Mouse (Mus musculus): Measurements from ENCODE around the gene Nsun6. TPM values are rescaled to one million over a fixed set of nuclear protein-coding genes. Genes with fewer than 3 reads are reported as not detected.

The Nsun6 gene
- polyA plus RNA-seq, 1 experiment = 2.5 TPM

DNA sequence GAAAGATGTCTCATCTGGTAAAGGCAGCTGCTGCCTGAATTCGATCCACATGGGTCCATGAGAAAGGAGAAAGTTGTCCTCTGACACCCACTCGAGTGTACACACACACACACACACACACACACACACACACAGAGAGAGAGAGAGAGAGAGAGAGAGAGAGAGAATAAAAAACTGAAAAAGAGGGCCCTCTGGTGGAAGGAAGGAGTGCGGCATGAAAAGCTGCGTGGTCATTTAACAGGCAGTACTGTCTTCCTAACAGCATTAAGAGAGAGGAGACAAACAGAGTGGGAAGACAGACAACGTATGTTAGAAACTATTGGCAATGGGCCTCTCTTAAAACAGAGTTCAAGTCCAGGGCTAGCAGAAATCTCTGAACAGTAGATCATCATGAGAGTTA lies 14.5 kb downstream of the Nsun6 start:
- Histone ChIP-seq H3K4me3 (ENCODE audit: insufficient read depth, low read depth, low read length) (no peak overlapping the region), H3K27ac (replicated peaks; ENCODE audit: low read depth, low read length) (no peak overlapping the region), H3K4me1 (ENCODE audit: control insufficient read depth, insufficient read depth, insufficient read length, low read length) (no peaks in the 10 kb centered on the region)

- H3K4me3 ChIP-seq (ENCODE audit: insufficient read depth, low read depth, low read length) = no peak overlapping the region
- H3K27ac ChIP-seq (replicated peaks; ENCODE audit: low read depth, low read length) = peak overlapping the region; percentile 77
- H3K4me1 ChIP-seq (ENCODE audit: control insufficient read depth, insufficient read depth, insufficient read length, low read length) = no peaks in the 10 kb centered on the region
Measured at GRCm38 (mm10) chr2:15038705-15039104, 16.2 kb downstream of the Nsun6 start.

GRCm38 (mm10) chr2:15027816-15028215 lies 27.1 kb downstream of the Nsun6 start:
- Histone ChIP-seq H3K4me3 (ENCODE audit: insufficient read depth, low read depth, low read length) (no peak overlapping the region), H3K4me1 (ENCODE audit: control insufficient read depth, insufficient read depth, insufficient read length, low read length) (no peaks in the 10 kb centered on the region), H3K27ac (replicated peaks; ENCODE audit: low read depth, low read length) (no peak overlapping the region)

- no peaks in the 10 kb centered on the region for H3K4me1 ChIP-seq (ENCODE audit: control insufficient read depth, insufficient read depth, insufficient read length, low read length)
- H3K27ac ChIP-seq (replicated peaks; ENCODE audit: low read depth, low read length) = no peak overlapping the region
- no peak overlapping the region for H3K4me3 ChIP-seq (ENCODE audit: insufficient read depth, low read depth, low read length)
Measured at GRCm38 (mm10) chr2:15026817-15027216, 28.1 kb downstream of the Nsun6 start.

- Histone ChIP-seq H3K27ac (replicated peaks; ENCODE audit: low read depth, low read length) (no peak overlapping the region), H3K4me1 (ENCODE audit: control insufficient read depth, insufficient read depth, insufficient read length, low read length) (no peaks in the 10 kb centered on the region), H3K4me3 (ENCODE audit: insufficient read depth, low read depth, low read length) (no peak overlapping the region)
Measured at GRCm38 (mm10) chr2:15008072-15008471, 46.8 kb downstream of the Nsun6 start.

GRCm38 (mm10) chr2:15007531-15007930 lies 47.3 kb downstream of the Nsun6 start:
- no peak overlapping the region for H3K27ac ChIP-seq (replicated peaks; ENCODE audit: low read depth, low read length)
- no peaks in the 10 kb centered on the region for H3K4me1 ChIP-seq (ENCODE audit: control insufficient read depth, insufficient read depth, insufficient read length, low read length)
- H3K4me3 ChIP-seq (ENCODE audit: insufficient read depth, low read depth, low read length) = no peak overlapping the region

DNA sequence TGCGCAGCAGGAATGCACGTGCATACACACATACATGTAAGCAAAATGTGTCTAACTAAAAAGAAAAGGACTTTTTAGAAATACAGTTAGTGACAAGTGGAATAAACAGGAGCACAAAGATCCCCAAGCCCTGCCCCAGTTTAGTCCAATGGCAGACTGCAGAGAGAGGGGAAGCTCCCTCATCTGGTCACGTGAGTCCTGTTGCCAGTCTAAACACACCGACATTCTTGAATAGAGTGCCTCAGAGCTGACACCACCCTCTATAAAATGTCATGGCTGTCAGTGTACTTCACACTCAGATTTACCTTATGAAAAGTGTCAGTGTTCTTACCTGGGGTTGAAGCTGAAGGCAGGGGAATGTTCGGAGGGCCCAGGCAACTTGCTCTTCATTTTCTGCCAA lies 57.0 kb downstream of the Nsun6 start:
- H3K4me1 ChIP-seq (ENCODE audit: control insufficient read depth, insufficient read depth, insufficient read length, low read length) = no peaks in the 10 kb centered on the region
- no peak overlapping the region for H3K27ac ChIP-seq (replicated peaks; ENCODE audit: low read depth, low read length)
- H3K4me3 ChIP-seq (ENCODE audit: insufficient read depth, low read depth, low read length) = no peak overlapping the region

DNA sequence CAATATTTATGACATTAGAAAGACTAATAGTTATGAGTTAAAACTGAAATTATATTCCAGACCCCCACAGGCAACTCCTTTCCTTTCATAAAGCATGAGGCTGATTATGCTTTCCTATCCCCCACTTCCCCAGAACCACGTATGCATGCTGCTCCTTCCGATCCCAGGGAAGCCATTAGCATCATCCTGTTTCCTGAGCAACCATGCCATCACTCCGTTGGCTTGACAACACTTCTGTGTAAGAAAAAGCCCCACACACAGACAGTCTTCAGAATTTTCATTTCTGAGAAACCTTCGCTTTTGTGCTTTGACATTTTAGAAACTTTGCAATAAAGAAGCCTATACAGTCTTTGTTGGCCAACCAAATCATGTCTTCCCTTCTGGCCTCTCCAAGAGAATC lies 58.8 kb downstream of the Nsun6 start:
- Histone ChIP-seq H3K4me1 (ENCODE audit: control insufficient read depth, insufficient read depth, insufficient read length, low read length) (no peaks in the 10 kb centered on the region), H3K4me3 (ENCODE audit: insufficient read depth, low read depth, low read length) (no peak overlapping the region), H3K27ac (replicated peaks; ENCODE audit: low read depth, low read length) (no peak overlapping the region)

DNA sequence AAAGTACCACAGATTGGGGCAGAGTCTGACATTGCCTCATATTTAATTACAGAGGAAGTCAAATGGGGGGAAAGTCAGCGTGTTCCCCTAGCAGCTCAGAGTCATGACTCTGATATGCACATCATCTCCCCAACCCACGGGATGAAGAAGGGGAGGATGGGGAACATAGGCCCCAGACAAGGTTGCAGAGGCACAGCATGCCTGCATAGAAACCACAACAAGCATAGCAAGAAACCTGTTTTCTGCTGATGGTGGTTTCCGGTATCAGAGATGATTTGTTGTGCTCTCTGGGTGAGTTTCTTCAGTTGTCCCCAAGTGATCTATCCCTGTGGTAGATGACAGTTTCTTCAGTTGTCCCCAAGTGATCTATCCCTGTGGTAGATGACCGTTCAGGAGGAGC lies 62.3 kb downstream of the Nsun6 start:
- H3K4me1 ChIP-seq (ENCODE audit: control insufficient read depth, insufficient read depth, insufficient read length, low read length) = no peaks in the 10 kb centered on the region
- H3K4me3 ChIP-seq (ENCODE audit: insufficient read depth, low read depth, low read length) = no peak overlapping the region
- no peak overlapping the region for H3K27ac ChIP-seq (replicated peaks; ENCODE audit: low read depth, low read length)

DNA sequence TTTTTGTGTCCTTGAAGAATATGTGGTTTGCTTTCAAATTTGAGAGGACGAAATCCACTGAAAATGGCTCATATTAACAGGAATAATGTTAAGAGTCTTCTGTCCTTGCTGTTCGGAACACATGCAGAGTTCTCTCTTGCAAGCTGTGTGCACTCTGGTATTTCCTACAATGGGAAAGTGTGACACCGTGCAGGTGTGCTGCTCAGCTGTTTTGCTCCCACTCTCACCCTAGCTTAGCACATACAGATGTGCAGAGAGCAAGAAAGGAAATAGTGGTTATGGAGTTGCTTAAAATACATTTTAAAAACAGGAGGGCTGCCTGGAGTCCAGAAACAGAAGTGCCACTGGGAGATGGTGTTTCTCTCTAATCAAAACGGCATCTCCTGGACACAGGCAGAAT lies 65.5 kb downstream of the Nsun6 start:
- no peak overlapping the region for H3K4me3 ChIP-seq (ENCODE audit: insufficient read depth, low read depth, low read length)
- no peaks in the 10 kb centered on the region for H3K4me1 ChIP-seq (ENCODE audit: control insufficient read depth, insufficient read depth, insufficient read length, low read length)
- no peak overlapping the region for H3K27ac ChIP-seq (replicated peaks; ENCODE audit: low read depth, low read length)

- H3K4me1 ChIP-seq (ENCODE audit: control insufficient read depth, insufficient read depth, insufficient read length, low read length) = no peaks in the 10 kb centered on the region
- H3K27ac ChIP-seq (replicated peaks; ENCODE audit: low read depth, low read length) = no peak overlapping the region
Measured at GRCm38 (mm10) chr2:14988451-14988850, 66.4 kb downstream of the Nsun6 start.

DNA sequence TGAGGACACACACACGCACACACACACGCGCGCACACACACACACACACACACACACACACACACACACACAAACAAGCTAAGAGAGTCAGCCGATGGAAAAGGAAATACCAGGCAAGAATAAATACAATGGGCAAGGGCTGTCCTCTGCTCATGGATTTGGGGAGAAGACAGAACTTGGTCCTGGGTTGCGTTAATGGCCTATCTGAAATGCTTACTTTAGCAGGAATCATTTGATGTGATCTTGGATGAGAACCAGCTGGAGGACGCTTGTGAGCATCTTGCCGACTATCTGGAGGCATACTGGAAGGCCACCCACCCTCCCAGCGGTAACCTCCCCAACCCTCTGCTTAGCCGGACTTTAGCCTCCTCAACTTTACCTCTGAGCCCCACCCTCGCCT lies 70.8 kb downstream of the Nsun6 start:
- Histone ChIP-seq H3K4me1 (ENCODE audit: control insufficient read depth, insufficient read depth, insufficient read length, low read length) (no peaks in the 10 kb centered on the region), H3K27ac (replicated peaks; ENCODE audit: low read depth, low read length) (no peak overlapping the region), H3K4me3 (ENCODE audit: insufficient read depth, low read depth, low read length) (no peak overlapping the region)

More at GRCm38 (mm10) chr2:14988451-14988850, 66.4 kb downstream of the Nsun6 start:
- H3K4me3 ChIP-seq (ENCODE audit: insufficient read depth, low read depth, low read length) = no peak overlapping the region

DNA sequence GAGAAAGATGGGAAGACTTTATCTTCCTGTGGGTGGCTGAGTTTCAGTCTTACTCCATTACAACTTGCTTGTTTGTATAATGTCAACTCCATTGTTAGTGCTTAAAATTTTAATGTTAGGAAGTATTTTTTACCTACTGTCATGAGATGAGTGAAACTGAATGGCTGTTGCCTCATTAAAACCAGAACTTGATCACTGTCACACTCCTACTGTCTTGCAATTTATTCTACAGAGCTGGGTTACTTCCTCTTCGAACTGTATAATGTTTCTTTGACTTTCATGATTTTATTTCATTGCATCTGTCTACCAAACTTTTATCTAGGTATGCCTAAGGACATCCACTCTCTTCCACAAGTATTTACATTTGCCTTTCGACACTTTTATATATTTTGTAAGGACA lies 93.4 kb downstream of the Nsun6 start:
- no peak overlapping the region for H3K4me3 ChIP-seq (ENCODE audit: insufficient read depth, low read depth, low read length)
- no peaks in the 10 kb centered on the region for H3K4me1 ChIP-seq (ENCODE audit: control insufficient read depth, insufficient read depth, insufficient read length, low read length)
- H3K27ac ChIP-seq (replicated peaks; ENCODE audit: low read depth, low read length) = no peak overlapping the region

DNA sequence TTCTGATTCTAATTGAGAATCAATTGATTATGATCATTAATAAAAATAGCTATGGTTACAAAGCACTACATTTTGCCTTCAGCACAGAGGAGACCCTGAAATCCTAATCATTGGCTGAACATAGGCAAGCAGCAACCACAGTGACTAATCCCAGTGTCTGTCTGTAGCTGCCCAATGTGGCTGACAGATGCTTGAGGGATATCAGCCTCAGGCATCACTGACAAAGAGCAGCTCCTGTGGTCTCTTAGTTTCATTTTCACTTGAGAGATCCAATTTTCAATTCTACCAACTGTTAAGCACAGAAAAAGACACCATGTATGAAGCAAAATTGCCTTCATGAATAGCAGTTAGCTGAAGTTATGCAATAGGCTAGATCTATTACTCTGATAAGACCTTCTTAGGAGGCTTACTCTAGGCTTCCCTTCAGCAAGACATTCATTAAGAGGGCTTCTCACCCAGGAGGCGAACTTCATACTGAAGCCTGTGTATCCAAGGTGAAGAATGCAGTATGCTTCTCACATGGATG lies 93.8 kb downstream of the Nsun6 start:
- Histone ChIP-seq H3K4me3 (ENCODE audit: insufficient read depth, low read depth, low read length) (no peak overlapping the region), H3K4me1 (ENCODE audit: control insufficient read depth, insufficient read depth, insufficient read length, low read length) (no peaks in the 10 kb centered on the region), H3K27ac (replicated peaks; ENCODE audit: low read depth, low read length) (no peak overlapping the region)

GRCm38 (mm10) chr2:14953090-14953489 lies 101.8 kb downstream of the Nsun6 start:
- H3K27ac ChIP-seq (replicated peaks; ENCODE audit: low read depth, low read length) = no peak overlapping the region
- H3K4me3 ChIP-seq (ENCODE audit: insufficient read depth, low read depth, low read length) = no peak overlapping the region
- H3K4me1 ChIP-seq (ENCODE audit: control insufficient read depth, insufficient read depth, insufficient read length, low read length) = no peaks in the 10 kb centered on the region

Data from brown adipose tissue, adult 24 weeks (tissue).